Mouse (Mus musculus) CH12.LX (cell line): ENCODE measurements around the gene Asb18. TPM values are rescaled to one million over a fixed set of nuclear protein-coding genes. Genes with fewer than 3 reads are reported as not detected.

ENCODE experiments used
- DNase-seq: peaks from one replicate; pipeline ENCODE4 v3.0.0-alpha.2; 2013; ENCODE audit errors: extremely low read depth
- H3K27ac ChIP-seq: 2 replicates; pipeline ENCODE4 v1.5.1; 2012; ENCODE audit warnings: low read depth, mild to moderate bottlenecking, control low read depth, moderate library complexity; ENCODE audit not compliant: insufficient read depth
- H3K27me3 ChIP-seq: replicated peaks from 2 replicates; pipeline ENCODE3; 2012; ENCODE audit warnings: inconsistent platforms
- H3K36me3 ChIP-seq, 2 experiments: replicated peaks in 1 of 2; 2 replicates each; pipeline versions ENCODE3 to v1.6.1; 2012; ENCODE audit warnings: inconsistent platforms in 1 of 2, low read length in 1 of 2, mild to moderate bottlenecking in 1 of 2, mixed read lengths in 1 of 2, moderate library complexity in 1 of 2; ENCODE audit not compliant: control insufficient read depth in 1 of 2, insufficient read depth in 1 of 2
- H3K4me1 ChIP-seq, 2 experiments: 2 replicates each; pipeline ENCODE4 v1.6.1; 2012; ENCODE audit warnings: inconsistent platforms in 1 of 2, moderate library complexity in 1 of 2; ENCODE audit not compliant: insufficient read depth in 2 of 2, control insufficient read depth in 1 of 2
- H3K4me2 ChIP-seq: 2 replicates; pipeline ENCODE4 v1.6.1; 2012; ENCODE audit warnings: low read depth, mild to moderate bottlenecking, control low read depth; ENCODE audit not compliant: poor library complexity, insufficient read depth, severe bottlenecking
- H3K4me3 ChIP-seq, 3 experiments: fragments of 150-350 bp in 1 of 3; sonication (generic) in 1 of 3; replicated peaks in 1 of 3; 2 replicates each; pipeline versions ENCODE3 to v1.5.1; 2011 to 2012; ENCODE audit warnings: low read depth in 2 of 3, low read length in 2 of 3, mild to moderate bottlenecking in 2 of 3, moderate library complexity in 2 of 3, control low read depth in 1 of 3, improper control_type of control experiment in 1 of 3, inconsistent platforms in 1 of 3, mixed read lengths in 1 of 3; ENCODE audit not compliant: poor library complexity in 1 of 3
- H3K79me2 ChIP-seq: replicated peaks from 2 replicates; pipeline ENCODE4 v1.6.1; 2012; ENCODE audit warnings: mild to moderate bottlenecking, moderate library complexity; ENCODE audit not compliant: control insufficient read depth, poor library complexity, insufficient read depth, severe bottlenecking; ENCODE audit errors: extremely low read depth
- H3K9ac ChIP-seq: 2 replicates; pipeline ENCODE4 v1.6.1; 2012; ENCODE audit warnings: low read depth, mild to moderate bottlenecking, control low read depth, moderate library complexity; ENCODE audit not compliant: insufficient read depth
- H3K9me3 ChIP-seq: replicated peaks from 2 replicates; pipeline ENCODE3; 2012; ENCODE audit warnings: low read length, inconsistent platforms, mixed read lengths
- CHD1 ChIP-seq: IDR thresholded peaks from 2 replicates; pipeline ENCODE4 v1.6.1; 2012; ENCODE audit warnings: low read depth, low read length, improper control_type of control experiment, inconsistent platforms
- CHD2 ChIP-seq: IDR thresholded peaks from 2 replicates; pipeline ENCODE4 v1.6.1; 2011; ENCODE audit warnings: low read length, improper control_type of control experiment
- CTCF ChIP-seq, 2 experiments: IDR thresholded peaks in 1 of 2; conservative IDR thresholded peaks in 1 of 2; 2 replicates each; pipeline ENCODE4 v1.5.1; 2011 to 2012; ENCODE audit warnings: low read depth in 2 of 2, low read length in 2 of 2, improper control_type of control experiment in 1 of 2, inconsistent platforms in 1 of 2, mild to moderate bottlenecking in 1 of 2, moderate library complexity in 1 of 2
- EP300 ChIP-seq: IDR thresholded peaks from 2 replicates; pipeline ENCODE4 v1.6.1; 2011; ENCODE audit warnings: low read length, improper control_type of control experiment
- GABPA ChIP-seq: IDR thresholded peaks from 2 replicates; pipeline ENCODE4 v1.6.1; 2012; ENCODE audit warnings: low read depth, low read length, improper control_type of control experiment, inconsistent platforms; ENCODE audit not compliant: insufficient replicate concordance
- IRF4 ChIP-seq: IDR thresholded peaks from 2 replicates; pipeline ENCODE4 v1.6.1; 2014; ENCODE audit warnings: low read depth, mild to moderate bottlenecking, inconsistent platforms, low read length, improper control_type of control experiment
- KAT2A ChIP-seq: IDR thresholded peaks from 2 replicates; pipeline ENCODE4 v1.6.1; 2012; ENCODE audit warnings: low read length, improper control_type of control experiment, inconsistent platforms; ENCODE audit not compliant: insufficient replicate concordance
- MAFK ChIP-seq: IDR thresholded peaks from 2 replicates; pipeline ENCODE4 v1.6.1; 2011; ENCODE audit warnings: low read length, improper control_type of control experiment; ENCODE audit not compliant: insufficient replicate concordance
- MAX ChIP-seq: IDR thresholded peaks from 2 replicates; pipeline ENCODE4 v1.6.1; 2011; ENCODE audit warnings: low read length, improper control_type of control experiment
- MAZ ChIP-seq: IDR thresholded peaks from 2 replicates; pipeline ENCODE4 v1.6.1; 2012; ENCODE audit warnings: low read depth, mild to moderate bottlenecking, inconsistent platforms, low read length, improper control_type of control experiment, moderate library complexity
- MXI1 ChIP-seq: IDR thresholded peaks from 2 replicates; pipeline ENCODE4 v1.6.1; 2011; ENCODE audit warnings: mild to moderate bottlenecking, low read depth, low read length, improper control_type of control experiment
- MYC ChIP-seq: IDR thresholded peaks from 2 replicates; pipeline ENCODE4 v1.6.1; 2011; ENCODE audit warnings: low read depth, mild to moderate bottlenecking, improper control_type of control experiment, low read length
- NELFE ChIP-seq: IDR thresholded peaks from 2 replicates; pipeline ENCODE4 v1.6.1; 2011; ENCODE audit warnings: low read depth, low read length, improper control_type of control experiment
- NRF1 ChIP-seq: IDR thresholded peaks from 2 replicates; pipeline ENCODE4 v1.6.1; 2014; ENCODE audit warnings: low read depth, mild to moderate bottlenecking, inconsistent platforms, low read length, improper control_type of control experiment, moderate library complexity
- PAX5 ChIP-seq: IDR thresholded peaks from 2 replicates; pipeline ENCODE4 v1.6.1; 2012; ENCODE audit warnings: low read length, inconsistent platforms, mixed read lengths
- POLR2A ChIP-seq: IDR thresholded peaks from 2 replicates; pipeline ENCODE4 v1.6.1; 2011; ENCODE audit warnings: low read depth, mild to moderate bottlenecking, improper control_type of control experiment, low read length
- POLR2AphosphoS2 ChIP-seq: IDR thresholded peaks from 2 replicates; pipeline ENCODE4 v1.6.1; 2011; ENCODE audit warnings: low read depth, low read length, improper control_type of control experiment
- RCOR1 ChIP-seq: conservative IDR thresholded peaks from 2 replicates; pipeline ENCODE4 v1.6.1; 2012; ENCODE audit warnings: low read depth, mild to moderate bottlenecking, inconsistent platforms, low read length, improper control_type of control experiment
- SMC3 ChIP-seq: IDR thresholded peaks from 2 replicates; pipeline ENCODE4 v1.6.1; 2011; ENCODE audit warnings: low read depth, low read length, improper control_type of control experiment
- USF2 ChIP-seq: conservative IDR thresholded peaks from 2 replicates; pipeline ENCODE4 v1.6.1; 2011; ENCODE audit warnings: low read depth, low read length, improper control_type of control experiment
- dilution Hi-C: fragments of 300-500 bp; cut with MboI; formaldehyde crosslinking; loops from 2 replicates; pipeline ENCODE4 v1.14.3; 2020; ENCODE audit warnings: low sequenced_read_pairs; ENCODE audit not compliant: extremely low pct_unique_long_range_greater_than_20kb, extremely low pct_ligation_motif_present
- in situ Hi-C: fragments of 300-500 bp; cut with MboI; formaldehyde crosslinking; loops from 3 replicates; pipeline ENCODE4 v1.14.3; 2019; ENCODE audit warnings: low sequenced_read_pairs, low pct_ligation_motif_present, low pct_unique_long_range_greater_than_20kb, mixed read lengths
- polyA plus RNA-seq: library from polyadenylated mRNA; unstranded; fragments of >175 nt; gene quantifications from 2 replicates; pipeline ENCODE4 v1.2.1, GENCODE M21; 2012; ENCODE audit warnings: low read depth; ENCODE audit not compliant: insufficient read length
- total RNA-seq, 2 experiments: library from RNA; depleted of rRNA; stranded (reverse); fragments of 300-350 nt in 1 of 2; fragments of >200 nt in 1 of 2; gene quantifications; 2 replicates each; pipeline ENCODE4 v1.2.3; 2012 to 2014

Asb18 gene
- total and polyA plus RNA-seq, 3 experiments = not detected

DNA sequence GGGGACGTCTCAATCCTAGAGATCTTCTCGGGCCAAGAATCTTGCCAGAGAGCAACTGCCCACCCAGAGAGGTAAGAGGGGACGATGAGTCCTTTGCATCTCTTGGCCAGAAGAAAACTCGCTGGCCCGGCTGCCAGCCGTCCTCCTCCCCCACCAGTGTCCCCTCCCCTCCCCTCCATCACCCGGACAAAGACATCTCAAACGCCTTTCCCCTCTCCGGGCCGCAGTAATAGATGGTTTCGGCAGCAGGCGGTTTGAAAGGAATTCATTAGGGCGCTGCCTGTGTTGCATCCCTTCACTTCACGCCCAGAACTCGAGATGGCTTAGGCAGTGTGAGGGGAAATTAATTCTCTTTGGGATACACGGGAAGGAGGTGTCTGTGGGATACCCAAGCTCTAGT lies 81.8 kb downstream of the Asb18 start:
- no peaks in the 10 kb centered on the region for H3K4me1 ChIP-seq
- H3K36me3 ChIP-seq = no peaks in the 10 kb centered on the region
- no peak overlapping the region for H3K4me2 ChIP-seq
- dilution Hi-C loops = no loop called here
- no peak overlapping the region for H3K9ac ChIP-seq
- in situ Hi-C loops = no loop called here
- H3K27ac ChIP-seq = no peak overlapping the region
- no peak overlapping the region for H3K4me3 ChIP-seq
- H3K27me3 ChIP-seq = no peaks in the 10 kb centered on the region
- H3K79me2 ChIP-seq = no peaks in the 10 kb centered on the region
- TF ChIP-seq MXI1 (no peak), POLR2A (no peak), GABPA (no peak), KAT2A (no peak), POLR2AphosphoS2 (no peak), IRF4 (no peak)
- peaks cover 84% of the 10 kb centered on the region for H3K9me3 ChIP-seq
- DNase-seq = no peak

DNA sequence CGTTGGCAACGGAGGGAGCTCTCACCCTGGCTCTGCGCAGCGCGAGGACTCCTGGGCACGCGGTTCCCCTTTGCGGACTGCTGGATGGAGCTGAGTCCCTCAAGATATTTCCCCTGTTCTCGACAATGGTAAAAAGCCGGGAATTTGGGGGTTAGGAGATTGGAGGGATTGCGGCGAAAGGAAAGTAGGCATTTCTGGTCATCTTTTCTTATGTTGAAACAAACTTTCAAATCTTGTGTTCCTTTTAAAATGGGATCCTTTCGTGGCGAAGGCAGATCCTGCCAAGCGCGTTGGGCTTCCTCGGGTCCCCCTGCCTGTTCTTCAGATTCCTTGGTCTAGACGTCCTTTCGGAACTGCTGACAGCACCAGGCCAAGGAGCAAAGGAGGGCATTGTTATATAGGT lies 82.4 kb downstream of the Asb18 start:
- Histone ChIP-seq H3K79me2 (no peaks in the 10 kb centered on the region), H3K27ac (no peak overlapping the region), H3K9me3 (peaks cover 85% of the 10 kb centered on the region), H3K4me2 (no peak overlapping the region), H3K27me3 (no peaks in the 10 kb centered on the region), H3K9ac (no peak overlapping the region), H3K36me3 (no peaks in the 10 kb centered on the region), H3K4me3 (no peak overlapping the region), H3K4me1 (no peaks in the 10 kb centered on the region)
- DNase-seq = no peak
- in situ Hi-C loops = no loop called here
- dilution Hi-C loops = no loop called here
- TF ChIP-seq CHD1 (no peak), MAX (no peak), NELFE (no peak), EP300 (no peak), SMC3 (no peak), CHD2 (no peak), USF2 (no peak), CTCF (conservative IDR thresholded peaks at IDR 0.05 in 1 of 2, IDR thresholded peaks at IDR 0.05 in 1 of 2; ENCODE audit: low read depth in 2 of 2, low read length in 2 of 2) (no peak), RCOR1 (no peak), MAFK (no peak), MYC (no peak), PAX5 (no peak), POLR2AphosphoS2 (no peak), IRF4 (no peak), NRF1 (no peak), MAZ (no peak)
